Mouse (Mus musculus) activated CD4-positive, CD25-positive, alpha-beta regulatory T cell (primary cell): Measurements from ENCODE around the gene Dspp. TPM values are rescaled to one million over a fixed set of nuclear protein-coding genes. Genes with fewer than 3 reads are reported as not detected.

Source experiments
- polyA plus RNA-seq, 2 experiments: library from polyadenylated mRNA; unstranded; fragments of 100-300 nt; shearing (Covaris generic); gene quantifications; one replicate each; pipeline ENCODE4 v1.2.1; 2017

Gene Dspp
- polyA plus RNA-seq: not detected

DNA sequence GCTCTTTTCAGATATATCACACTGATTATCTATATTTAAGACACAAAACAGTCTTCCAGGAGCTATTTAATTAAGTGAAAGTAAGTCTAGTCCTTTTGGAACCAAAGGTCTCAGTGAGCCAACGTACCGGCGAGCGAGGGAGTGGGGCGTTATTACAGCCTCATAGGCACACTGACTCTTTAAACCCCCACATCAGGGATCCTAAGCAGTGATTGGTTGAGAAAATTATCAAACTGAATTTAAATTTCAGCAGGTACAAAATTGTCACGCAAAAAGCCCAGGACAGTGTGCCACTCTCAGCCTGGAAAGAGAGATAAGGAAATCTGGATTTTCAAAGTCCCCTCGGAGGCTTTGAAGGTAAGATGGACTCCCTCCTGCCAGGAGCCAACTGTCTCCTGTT lies at the start of gene Dspp:
Gene Dspp (plus strand): TSS at position 301 of the 400 bp plus-strand sequence.

DNA sequence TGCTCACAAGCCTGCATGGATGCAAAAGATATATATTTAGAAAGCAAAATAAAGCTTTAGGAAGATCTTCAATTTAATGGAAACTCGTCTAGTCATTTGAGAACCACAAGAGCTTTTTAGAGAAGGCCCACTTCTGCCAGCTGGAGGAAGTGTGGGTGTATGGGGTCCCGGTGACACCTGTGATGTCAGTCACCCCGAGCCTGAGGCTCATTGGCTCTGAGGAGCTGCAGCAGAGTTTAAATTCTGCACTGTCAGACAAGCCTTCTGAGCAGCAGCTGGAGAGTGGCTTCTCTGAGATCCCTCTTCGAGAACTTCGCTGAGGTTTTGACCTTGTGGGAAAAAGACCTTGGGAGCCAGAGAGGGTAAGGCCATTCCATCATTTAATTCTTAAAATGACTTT lies 31.8 kb downstream of the Dspp start, which contains the start of gene Dmp1:
Gene Dmp1 (plus strand): TSS at position 263 of the 400 bp plus-strand sequence.

Other genes starting within 250 kb of the Dspp start
- gene Hsd17b13, start 193.3 kb upstream of the Dspp start, polyA plus RNA-seq: not detected
- gene Hsd17b11, start 148.8 kb upstream of the Dspp start, polyA plus RNA-seq: 1 to 10 TPM; 2.7 to 4.3 TPM
- gene Nudt9, start 124.4 kb upstream of the Dspp start, polyA plus RNA-seq: 10 to 100 TPM; 41.0 to 56.3 TPM
- gene Gm17660, start 93.1 kb upstream of the Dspp start, polyA plus RNA-seq: not detected
- gene Sparcl1, start 57.0 kb upstream of the Dspp start, polyA plus RNA-seq: under 1 TPM in 1 of 2 experiments, not detected in 1; 0.10 TPM
- gene Dmp1, start 31.9 kb downstream of the Dspp start, polyA plus RNA-seq: not detected
- under 1 TPM in 1 of 2 experiments, not detected in 1; 0.11 TPM for gene Ibsp, start 128.5 kb downstream of the Dspp start, polyA plus RNA-seq
- not detected for gene Mepe, start 154.6 kb downstream of the Dspp start, polyA plus RNA-seq